Mouse (Mus musculus) CD4-positive naive resting alpha-beta T cell, adult 57 days (primary cell): Measurements from ENCODE around the gene Zfp825. TPM values are rescaled to one million over a fixed set of nuclear protein-coding genes. Genes with fewer than 3 reads are reported as not detected.

Source experiments
- total RNA-seq: library from RNA; stranded (reverse); gene quantifications from one replicate; pipeline ENCODE4 v1.2.4, GENCODE M21; 2023

Zfp825 gene
- 5.4 TPM for total RNA-seq

DNA sequence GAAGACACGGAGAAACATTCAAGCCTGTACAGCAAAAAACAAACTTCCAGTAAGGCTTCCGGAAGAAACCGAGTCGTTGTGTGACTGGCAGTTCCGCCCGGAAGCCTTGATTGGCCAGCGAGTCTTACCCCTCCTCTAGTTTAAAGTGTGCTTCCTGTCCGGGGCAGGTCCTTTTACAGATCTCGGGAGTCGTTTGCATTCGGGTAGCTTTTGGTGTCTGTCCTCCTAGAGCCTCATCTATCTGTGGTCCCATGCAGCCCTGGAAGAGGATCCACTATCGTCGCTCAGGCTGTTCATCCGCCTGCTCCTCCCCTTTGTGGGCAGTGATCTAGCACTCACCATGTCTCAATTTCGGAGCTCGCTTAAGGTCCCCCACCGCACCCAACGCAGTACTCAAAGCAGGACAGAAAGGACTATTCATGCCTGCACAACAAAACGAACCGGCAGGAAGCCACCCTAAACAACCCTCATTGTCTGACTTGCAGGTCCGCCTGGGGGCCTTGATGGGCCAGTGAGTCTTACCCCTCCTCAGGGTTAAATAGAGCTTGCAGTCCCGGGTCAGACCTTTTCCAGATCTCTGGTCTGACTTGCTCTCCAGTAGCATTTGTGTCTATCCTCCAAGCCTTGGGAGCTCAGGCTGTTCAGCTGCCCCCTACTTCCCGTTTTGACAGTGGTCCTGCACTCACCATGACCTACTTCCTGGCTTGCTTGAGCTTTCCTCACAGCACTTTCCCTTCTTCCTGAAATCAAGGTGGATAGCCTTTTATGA lies at the start of gene Zfp825:
Zfp825 (minus strand) TSS at position 82 of the 769 bp plus-strand sequence.

Other genes with a start within 250 kb of the Zfp825 start
- 0.62 TPM for gene Ahrr, start 201.7 kb downstream of the Zfp825 start, total RNA-seq
- gene Pdcd6, start 176.4 kb downstream of the Zfp825 start, total RNA-seq = 116 TPM
- gene Sdha, start 143.7 kb downstream of the Zfp825 start, total RNA-seq = 140 TPM
- 28.4 TPM for gene Ccdc127, start 143.7 kb downstream of the Zfp825 start, total RNA-seq
- not detected for gene Lrrc14b, start 130.0 kb downstream of the Zfp825 start, total RNA-seq
- gene Zfp72, start 103.2 kb downstream of the Zfp825 start, total RNA-seq = 0.80 TPM
- gene Ftl1-ps1, start 94.3 kb downstream of the Zfp825 start, total RNA-seq = 438 TPM
- gene Erap1, start 145.6 kb upstream of the Zfp825 start, total RNA-seq = 92.8 TPM